Mouse (Mus musculus): ENCODE data around the gene Slc29a1.

DNA sequence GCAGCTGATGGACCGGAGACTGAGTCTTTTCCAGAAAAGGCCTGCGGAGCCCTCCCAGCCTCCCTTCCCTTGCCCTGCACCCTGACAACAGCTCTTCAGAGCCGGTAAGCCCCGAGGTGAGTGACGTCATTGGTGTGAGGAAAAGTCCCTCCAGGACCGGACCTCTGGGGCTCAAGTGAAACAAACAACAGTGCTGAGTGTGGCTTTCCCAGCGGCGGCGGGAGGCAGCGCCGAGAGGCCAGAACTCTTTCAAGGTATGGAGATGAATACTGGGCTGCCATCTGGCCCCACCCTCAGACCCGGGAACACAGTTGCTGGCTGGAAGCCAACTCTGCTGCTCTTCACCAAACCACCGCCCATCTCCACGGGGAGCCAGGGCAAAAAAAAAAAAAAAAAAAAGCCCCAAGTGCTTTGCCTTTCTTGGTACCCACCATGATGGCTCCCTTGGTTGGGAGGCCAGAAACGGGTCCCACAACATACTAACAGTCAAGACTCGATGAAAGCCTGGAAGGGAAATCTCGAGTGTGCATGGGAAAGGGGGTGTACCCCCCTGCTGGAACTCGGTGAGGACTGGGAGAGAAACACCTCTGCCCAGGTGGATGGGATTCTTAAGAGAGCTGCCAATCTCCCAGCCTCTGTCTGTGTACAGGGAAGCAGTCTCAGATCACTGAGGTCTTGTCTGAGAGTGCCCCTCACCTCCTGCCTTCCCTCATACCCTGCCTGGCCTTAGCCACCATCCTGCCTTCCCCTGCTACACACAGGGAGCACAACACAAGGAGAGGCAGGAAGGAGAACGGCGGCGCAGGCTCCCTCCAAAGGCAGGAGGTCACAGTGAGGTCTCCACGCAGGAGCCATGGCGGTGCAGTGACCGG lies 55.2 kb downstream of the Slc29a1 start:
- TF ChIP-seq POLR2A (IDR thresholded peaks at IDR 0.05; ENCODE audit: borderline replicate concordance, insufficient read depth, low read length) (no peak), CTCF (IDR thresholded peaks at IDR 0.05; ENCODE audit: borderline replicate concordance, insufficient read depth, low read depth, low read length) (no peak)
